Mouse (Mus musculus) MEL-GATA-1-ER (cell line): ENCODE data around the gene Ippk.

Experiments used
- DNase-seq: peaks from one replicate; pipeline ENCODE4 v3.0.0-alpha.2; 2012; ENCODE audit warnings: low read depth; ENCODE audit errors: extremely low read depth

Ippk gene

GRCm38 (mm10) chr13:49430529-49430928, 9.5 kb downstream of the Ippk start:
- no peak for DNase-seq

DNA sequence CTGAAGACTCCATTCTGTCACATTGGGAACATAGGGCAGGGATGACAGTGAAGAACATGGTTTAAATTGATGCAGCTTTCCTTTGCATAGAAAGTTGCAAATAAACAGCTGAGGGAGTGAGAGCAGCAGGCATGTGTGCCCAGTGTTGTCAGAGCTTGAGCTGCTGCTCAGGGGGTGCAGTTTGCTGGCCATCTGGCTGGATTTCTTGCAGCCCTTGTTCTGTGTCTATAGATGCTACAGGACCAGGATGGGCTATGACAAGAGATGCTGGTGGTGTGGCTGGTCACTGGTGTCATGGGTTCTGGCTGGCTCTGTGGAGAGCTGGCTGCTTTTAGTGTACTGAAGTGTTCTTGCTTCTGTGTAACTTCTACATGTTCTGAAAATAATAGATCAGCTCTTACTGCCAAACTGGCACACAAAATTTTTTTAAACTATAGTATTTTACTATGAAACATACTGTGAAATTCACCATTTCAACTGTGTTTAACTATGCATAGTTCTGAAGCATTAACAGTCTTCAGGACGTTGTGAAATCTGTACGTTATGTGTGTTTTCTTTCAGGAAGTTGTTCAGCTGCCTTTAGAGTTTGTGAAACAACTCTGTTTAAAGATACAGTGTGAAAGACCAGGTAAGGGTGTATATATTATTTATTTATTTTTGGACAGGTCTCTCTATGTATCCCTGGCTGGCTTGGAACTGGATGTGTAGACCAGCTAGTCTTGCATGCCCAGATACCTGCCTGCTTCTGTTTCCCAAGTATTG, 12.4 kb downstream of the Ippk start:
- no peak for DNase-seq

GRCm38 (mm10) chr13:49435745-49436144, 14.7 kb downstream of the Ippk start:
- no peak for DNase-seq

DNA sequence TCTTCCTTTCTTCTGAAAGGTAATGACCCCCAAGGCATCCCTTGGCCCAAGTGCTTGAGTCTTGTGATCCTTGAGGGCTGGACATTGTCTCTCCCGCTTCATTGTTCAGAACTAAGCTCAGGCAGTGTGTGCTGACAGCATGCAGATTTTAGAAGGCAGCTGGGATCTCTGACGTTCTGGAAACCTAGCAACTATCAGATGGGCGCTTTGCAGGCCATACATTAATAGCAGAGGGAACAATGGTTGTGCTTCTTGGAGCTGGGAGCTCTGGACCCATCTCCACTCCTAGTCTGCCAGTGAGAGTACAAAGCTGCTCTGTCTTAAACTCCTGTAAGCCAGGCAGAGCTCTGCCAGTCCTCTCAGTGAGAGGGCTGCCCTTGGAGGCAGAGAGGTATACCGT, 15.1 kb downstream of the Ippk start:
- DNase-seq, result no peak

- no peak for DNase-seq
Measured at GRCm38 (mm10) chr13:49444451-49444850, 23.4 kb downstream of the Ippk start.

DNA sequence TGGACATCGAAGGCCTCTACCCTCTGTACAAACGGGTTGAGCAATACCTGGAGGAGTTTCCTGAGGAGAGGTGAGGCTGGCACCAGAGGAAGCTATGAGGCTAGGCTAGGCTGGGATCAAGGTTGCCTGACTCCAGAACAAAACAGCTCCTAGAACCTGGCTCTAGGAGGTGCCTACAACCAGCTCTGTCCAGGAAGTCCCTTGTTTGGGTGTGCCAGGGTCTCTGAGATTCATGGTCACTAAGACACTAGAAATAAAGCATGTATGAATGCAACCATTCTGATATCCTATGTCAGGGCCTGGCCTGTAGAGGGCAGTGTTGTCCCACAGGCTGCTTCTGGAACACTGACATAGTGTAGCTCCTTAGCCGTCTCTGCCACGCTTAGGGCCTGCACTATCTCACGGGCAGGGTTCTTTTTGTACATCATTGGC, 28.3 kb downstream of the Ippk start:
- DNase-seq, result peak; percentile 54

DNA sequence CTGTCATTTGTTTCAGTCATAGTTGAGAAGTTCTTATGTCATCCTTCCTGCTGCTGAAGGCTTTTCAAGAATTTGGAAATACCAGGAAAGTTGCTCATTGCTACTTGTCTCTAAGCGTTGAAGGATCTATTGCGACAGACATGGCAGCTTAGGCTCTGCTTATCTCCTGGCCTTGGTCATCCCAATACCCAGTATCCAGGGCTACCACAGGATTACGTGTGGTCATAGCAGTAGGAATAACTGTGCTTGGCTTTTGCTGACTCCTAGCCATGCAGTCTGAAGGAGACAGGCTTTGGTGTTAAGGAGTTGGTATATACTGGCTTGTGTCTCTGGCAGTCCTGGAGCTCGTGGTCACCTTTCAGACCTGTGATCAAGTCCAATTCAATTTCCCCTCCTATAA, 39.2 kb downstream of the Ippk start:
- DNase-seq, result no peak

DNA sequence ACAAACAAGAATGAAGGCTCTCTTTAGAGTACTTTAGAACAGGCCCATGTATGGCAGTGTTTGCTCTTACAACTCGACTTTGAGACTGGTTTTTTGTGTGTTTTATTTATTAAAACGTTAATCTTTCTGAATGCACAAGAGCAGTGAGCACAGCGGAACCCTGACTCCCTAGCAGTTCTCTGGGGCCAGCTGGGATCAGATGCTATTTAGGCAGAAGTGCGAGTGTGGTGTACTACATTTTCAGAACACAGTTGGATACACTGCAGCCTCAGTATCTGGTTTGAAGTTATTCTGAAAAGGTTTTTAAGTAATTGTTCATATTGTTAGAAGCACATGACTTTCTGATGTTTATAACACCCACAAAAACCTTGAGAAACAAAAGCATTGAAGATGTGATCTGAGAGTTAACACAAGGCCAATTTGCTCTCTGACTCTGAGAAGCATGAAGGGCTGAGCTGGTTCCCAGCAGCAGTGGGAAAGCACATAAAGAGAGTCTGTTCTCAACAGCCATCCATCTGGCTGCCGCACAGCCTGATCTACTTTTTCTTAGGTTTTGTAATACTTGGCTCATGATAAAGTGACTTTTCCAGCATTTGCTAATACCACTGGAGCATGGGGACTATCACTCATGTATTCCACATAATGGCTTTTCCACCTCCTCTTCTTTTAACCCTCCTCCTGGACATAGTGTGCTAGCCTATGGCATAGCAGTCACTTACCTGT, 39.8 kb downstream of the Ippk start:
- no peak for DNase-seq

DNA sequence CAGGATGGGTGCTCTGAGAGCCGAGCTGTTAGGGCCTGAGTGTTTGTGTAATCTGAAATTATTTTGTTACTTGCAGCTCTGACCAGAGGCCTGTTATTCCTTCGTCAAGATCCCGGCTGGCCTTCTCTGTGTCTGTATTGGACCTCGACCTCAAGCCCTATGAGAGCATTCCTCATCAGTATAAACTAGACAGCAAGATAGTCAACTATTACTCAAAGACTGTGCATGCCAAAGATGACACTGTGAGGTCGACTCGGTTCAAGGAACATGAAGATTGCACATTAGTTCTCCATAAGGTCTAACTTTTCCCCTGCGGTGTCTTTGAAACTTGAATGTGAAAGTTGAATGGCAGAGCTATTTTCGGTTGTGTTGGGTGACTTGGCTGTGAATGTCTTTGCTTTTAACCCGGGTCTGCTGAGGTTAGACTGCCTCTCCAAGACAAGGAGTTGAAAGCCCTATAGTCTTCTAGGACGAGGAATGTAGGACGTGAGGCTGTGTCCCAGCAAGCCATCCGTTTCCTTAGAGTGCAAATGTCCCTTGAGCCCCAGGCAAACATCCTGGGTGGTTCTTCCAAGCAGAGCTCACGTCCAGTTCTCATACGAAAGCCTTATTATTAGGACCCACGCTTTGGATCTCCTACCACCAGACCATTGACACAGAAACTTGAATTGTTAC, 40.5 kb downstream of the Ippk start:
- no peak for DNase-seq

DNA sequence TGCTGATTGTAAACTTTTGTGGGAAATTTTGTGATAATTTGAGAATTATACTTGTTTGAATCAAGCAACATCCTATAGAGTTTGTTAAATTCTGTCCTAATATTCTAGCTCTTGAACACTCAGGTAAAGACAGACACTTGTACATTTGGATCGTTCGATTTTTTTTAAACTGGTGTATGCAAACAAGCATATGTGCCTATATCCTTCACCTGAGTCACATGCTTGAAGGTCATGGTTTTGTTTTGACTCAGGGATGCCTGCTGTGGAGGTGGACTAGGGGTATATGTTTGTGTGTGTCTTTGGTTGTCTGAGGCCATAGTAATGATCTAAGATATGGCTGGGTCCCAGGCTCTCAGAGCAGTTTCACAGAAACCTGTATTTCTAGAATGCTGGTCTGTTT, 41.9 kb downstream of the Ippk start:
- DNase-seq, result no peak

DNA sequence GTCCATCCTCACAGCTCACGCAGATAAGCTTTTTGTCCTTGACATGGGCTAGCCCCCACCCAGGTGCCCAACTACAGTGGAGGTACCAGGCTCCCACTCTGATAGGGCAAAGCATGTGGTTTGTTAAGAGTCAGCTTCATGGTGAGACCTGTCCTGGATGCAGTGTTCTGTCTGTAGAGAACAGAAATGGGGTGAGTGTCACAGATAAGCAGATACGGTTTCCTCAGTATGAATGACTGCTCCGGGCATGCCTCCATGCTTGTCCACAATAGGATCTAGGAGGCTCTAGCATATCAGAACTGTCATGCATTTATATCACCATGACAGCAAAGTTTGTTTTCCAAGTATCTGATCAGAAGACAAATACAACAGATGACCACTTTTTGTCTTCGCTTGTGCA, 44.8 kb downstream of the Ippk start:
- DNase-seq, result no peak

- no peak for DNase-seq
Measured at GRCm38 (mm10) chr13:49466393-49467075, 45.5 kb downstream of the Ippk start.

DNA sequence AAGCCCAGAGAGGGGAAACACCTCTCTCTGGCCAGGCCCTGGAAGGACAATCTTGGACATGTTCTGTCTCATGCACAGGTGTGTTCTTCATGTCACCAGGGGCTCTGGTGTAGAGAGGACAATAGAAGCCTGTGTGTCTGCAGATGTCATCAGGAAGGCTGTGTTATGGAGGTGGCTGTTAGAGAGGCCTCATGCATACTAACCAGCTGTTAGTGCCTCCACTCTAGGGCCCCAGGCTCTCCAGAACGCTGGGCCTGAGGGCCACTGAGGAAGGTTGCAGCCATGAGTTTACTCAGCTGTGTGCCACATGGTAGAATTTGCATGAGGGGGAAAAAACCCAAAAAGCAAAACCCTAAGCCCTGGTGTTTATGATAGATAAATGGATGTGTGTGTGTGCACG, 46.5 kb downstream of the Ippk start:
- DNase-seq, result no peak

DNA sequence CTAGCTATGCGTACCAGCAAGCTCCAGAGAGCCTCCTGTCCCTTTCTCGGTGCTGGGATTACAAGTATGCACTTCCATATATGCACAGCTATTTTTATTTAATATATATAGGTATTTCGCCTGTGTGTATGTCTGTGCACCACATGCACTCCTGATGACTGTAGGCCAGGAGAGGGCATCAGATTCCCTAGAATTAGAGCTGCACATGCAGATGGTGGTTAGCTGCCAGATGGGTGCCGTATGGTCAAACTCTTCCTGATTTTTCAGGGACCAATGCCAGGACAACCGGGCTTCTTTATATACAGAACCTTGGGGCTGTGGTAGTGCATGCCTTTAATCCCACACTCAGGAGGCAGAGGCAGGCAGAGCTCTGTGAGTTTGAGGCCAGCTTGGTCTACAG, 48.0 kb downstream of the Ippk start:
- DNase-seq, result no peak

- DNase-seq, result no peak
Measured at GRCm38 (mm10) chr13:49470319-49470718, 49.3 kb downstream of the Ippk start.

DNA sequence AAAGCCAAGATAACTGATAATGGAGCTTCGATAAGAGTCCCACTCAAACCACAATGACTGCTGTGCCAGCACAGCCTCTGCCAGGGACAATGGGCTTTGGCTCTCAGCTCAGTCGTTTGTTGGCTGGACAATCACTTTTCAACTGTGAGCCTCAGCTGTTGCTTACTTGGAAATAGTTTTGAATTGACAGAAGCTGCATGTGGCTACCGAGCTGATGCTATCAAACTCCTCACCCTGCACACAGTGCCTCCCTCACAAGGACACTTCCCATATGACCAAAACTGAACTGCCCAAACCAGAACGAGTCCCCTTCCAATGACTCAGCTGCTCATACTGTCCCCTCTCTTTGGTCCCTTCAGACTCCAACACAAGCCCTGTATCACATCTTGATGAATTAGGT, 49.8 kb downstream of the Ippk start:
- no peak for DNase-seq

- DNase-seq, result no peak
Measured at GRCm38 (mm10) chr13:49471981-49472675, 51.1 kb downstream of the Ippk start.

DNA sequence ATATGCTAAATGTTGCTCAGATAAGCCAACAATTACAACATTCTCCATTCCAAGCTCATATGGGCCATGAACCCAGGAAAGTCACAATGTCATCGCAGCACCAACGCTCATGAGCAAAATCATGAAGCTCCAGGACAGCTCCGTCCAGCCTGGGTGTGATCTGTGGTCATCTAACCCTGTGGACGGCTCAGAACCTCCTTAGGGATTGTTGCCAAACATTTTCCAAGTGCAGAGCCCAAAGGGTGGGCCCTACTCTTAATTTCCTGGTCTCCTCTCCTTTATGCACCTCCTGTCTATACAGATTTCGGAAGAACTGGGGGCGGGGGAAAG, 51.6 kb downstream of the Ippk start:
- no peak for DNase-seq

GRCm38 (mm10) chr13:49477887-49478286, 56.8 kb downstream of the Ippk start:
- no peak for DNase-seq

- DNase-seq, result no peak
Measured at GRCm38 (mm10) chr13:49478851-49479374, 57.9 kb downstream of the Ippk start.

GRCm38 (mm10) chr13:49479399-49479798, 58.4 kb downstream of the Ippk start:
- DNase-seq, result no peak
